Mouse (Mus musculus) embryo, embryonic 11.5 days (tissue): Measurements from ENCODE around the gene Pml.

ENCODE experiments used
- DNase-seq: peaks from one replicate; pipeline ENCODE4 v3.0.0-alpha.2; 2012; ENCODE audit warnings: low read depth, low spot score

Pml gene

DNA sequence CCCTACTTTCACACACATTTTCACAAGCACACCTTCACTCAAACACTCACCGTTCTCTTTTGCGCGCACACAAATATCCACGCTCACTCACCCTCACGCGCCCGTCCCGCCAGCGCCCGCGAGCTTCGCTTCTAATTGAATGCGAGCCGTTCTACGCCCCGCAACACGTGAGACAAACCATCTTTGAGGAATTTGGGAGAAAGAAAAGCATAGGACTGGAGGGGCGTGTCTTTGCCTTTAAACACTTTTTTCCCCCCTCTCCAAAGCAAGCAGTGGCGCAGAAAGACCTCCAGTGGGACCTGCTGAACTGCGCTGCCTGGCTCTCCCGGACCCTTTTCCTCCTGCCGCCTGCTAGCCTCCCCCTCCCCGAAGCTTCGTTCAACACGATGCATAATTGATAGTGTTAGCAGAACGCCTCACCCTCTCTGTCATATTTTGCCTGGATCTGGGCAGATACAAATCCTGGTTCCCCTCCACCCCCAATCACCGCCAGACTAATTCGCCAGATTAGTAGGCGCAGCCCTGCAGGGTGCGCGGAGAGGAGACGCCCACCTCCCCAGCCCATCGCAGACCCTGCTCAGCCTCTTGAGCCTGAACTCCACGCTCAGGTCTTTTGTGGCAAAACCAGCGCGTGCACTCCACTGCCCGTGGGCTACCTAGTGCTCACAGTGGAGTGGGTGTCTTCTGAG lies 47.6 kb downstream of the Pml start:
- DNase-seq, result no peak

DNA sequence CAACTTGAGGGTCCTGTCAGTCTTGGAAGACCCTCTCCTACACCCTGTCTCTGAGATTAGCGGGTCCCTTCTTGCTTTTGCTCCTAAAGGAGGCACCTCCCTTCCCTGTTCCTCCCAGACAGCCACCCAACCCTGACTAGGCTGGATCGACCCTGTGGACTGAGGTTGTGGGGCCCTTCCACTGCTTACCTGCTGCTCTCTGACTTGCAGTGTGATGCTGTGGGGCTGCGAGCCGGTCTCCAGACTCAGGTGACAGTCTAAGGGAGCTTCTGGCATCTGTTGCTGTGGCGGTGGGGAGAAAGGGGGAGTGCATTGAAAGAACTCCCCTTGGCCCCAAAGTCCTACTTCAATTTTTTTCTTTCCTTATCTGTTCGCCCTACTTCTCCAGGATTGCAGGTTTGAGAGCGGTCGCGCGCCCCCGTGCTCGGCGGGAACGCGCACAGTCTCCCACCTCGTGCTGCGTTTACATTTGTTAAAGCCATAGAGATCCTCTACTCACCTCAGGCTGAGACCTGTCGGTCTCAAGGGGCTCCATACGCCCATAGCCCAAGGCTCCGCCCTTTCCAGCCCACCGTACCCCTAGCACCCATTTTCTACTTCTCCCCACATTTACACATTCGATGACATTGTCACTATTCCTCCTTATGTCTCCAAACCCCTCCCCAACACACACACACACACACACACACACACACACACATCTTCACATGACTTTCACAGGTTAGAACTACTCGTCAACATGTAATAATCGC lies 48.3 kb downstream of the Pml start:
- DNase-seq, result no peak

DNA sequence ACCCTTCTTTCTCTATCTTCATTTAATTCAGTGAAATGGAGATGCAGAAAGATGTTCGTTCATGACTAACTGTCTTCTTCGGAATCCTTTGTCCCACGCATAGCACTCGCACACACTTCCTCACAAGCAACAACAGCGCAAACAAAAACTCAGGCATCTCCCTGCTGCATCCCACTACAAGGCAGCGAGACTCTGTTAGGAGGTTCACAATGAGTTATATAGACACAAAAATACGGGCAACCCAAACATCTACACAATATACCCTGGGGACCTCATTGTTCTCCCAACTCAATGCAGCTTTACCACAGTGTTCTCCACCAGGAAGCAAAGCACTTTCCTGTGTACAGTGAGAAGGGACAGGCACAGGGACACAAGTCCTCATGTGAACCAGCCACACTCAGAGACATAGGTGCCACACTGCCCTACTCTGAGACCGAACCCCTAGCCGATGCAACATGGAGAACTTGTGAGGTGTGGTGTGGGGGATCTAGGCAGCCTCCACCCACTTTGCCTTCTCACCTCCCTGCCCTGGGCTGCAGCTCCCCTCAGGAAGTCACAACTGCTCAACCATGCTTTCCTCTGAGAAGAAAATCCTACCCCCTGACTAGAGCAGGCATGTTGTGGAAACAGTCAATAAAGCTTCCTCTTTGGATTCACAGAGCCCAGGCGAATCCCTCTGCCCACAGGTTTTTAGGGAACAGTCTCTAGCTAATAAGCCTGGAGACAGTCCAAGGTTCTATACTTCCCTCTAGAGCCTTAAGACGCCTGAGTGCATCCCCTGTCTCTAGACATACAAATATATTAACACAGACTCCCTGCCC lies 49.1 kb downstream of the Pml start:
- DNase-seq, result no peak

DNA sequence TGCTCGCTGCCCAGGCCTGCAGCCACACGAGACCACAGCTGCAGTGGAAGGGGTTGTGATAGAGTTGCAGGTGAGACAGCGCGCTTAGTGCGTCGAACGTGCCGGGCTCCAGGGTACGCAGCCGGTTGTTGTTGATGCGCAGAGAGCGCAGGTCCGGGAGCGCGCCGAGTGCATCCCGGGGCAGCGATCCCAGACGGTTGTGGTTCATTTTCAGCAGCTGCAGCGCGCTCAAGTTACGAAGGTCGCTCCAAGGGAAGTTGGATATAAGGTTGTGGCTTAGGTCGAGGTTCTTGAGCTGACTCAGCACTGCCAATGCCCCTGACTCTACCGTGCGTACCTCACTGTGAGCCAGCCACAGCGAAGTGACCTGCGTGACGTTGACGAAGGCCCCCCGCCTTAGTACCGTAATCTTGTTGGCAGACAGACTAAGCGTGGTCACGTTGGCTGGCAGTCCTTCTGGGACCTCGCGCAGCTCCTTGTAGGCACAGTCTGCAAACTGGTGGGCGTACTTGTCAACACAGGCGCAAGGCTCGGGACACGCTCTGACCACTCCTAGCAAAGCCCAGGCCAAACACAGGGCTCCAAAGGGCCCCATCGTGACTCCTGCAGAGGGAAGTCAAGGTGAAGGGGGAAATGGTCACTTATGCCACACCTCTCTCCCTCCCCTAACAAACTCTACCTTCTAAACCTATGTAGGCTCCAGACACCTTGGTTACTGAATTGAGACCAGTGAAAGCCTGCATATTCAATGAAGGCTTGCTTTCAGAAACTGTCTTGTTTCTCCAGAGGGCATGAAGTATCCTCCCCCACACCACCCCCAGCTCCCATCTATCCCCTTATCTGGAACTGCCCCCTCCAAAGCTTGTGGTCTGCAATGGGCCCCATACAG lies 50.0 kb downstream of the Pml start:
- no peak for DNase-seq

DNA sequence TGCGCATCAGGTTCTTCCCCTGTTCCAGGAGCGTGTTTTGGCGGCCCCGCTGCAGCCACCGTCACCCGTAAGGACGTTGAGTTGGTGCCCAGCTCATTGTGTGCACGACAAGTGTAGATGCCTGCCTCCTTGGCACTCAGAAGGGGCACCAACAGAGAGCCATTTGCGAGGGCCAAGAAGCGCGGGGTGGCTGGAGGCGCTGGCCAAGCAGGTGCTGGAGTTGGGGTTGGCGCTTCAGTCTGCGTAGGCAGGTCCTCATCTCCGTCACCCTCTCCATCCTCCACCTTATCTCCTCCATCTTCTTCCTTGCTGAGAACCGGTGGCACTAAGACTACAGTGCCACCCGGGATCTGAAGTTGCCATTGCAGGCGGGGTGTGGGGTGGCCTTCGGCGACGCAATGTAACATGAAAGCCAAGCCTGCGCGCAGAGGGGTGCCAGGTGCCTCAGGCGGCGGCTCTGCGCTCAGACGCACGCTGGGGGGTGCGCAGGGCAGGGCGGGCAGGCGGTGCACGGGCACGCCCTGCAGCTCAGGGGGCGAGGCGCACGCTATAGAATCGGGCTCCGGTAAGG lies 50.7 kb downstream of the Pml start:
- DNase-seq, result no peak

DNA sequence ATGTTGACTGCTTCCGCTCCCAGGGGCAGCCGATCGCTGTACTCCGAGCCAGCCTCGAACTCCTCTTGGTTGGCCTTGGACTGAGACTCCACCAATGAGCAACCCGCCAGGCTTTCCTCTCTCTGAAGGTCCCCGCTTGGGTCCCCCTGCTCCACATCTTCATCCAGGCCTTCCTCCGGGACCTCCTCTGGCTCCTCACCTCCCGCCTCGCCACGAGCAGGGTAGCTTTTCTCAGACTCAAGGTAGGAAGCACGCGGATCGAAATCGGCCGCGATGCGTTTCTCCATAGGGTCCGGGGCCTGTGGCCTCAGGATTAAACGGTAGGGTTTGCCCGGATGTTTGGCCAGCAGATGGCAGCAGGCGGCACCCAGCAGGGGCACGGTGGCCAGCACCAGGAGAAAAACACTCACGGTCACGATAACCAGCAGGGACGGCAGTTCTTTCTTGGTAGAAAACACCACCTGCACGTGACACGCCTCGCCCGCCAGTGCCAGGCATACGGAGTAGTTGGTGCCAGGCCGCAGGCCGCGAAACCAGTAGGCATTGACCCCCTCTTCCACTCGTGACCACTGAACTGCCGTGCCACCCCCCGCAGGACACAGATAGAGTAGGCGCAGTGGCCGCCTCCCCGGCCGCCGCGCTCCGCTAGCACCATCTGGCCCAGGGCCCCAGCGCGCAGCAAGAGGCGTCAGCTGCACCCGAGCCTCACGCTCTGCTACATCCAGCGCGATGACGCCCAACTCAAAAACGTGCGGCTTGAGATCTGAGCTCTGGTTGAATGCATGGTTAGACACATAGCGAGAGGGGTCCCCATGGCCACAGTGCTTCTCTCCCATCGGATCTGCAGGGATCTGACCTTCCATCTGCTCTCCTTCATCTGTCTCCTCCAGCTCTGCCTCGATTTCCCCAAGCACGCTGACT lies 51.5 kb downstream of the Pml start:
- no peak for DNase-seq

DNA sequence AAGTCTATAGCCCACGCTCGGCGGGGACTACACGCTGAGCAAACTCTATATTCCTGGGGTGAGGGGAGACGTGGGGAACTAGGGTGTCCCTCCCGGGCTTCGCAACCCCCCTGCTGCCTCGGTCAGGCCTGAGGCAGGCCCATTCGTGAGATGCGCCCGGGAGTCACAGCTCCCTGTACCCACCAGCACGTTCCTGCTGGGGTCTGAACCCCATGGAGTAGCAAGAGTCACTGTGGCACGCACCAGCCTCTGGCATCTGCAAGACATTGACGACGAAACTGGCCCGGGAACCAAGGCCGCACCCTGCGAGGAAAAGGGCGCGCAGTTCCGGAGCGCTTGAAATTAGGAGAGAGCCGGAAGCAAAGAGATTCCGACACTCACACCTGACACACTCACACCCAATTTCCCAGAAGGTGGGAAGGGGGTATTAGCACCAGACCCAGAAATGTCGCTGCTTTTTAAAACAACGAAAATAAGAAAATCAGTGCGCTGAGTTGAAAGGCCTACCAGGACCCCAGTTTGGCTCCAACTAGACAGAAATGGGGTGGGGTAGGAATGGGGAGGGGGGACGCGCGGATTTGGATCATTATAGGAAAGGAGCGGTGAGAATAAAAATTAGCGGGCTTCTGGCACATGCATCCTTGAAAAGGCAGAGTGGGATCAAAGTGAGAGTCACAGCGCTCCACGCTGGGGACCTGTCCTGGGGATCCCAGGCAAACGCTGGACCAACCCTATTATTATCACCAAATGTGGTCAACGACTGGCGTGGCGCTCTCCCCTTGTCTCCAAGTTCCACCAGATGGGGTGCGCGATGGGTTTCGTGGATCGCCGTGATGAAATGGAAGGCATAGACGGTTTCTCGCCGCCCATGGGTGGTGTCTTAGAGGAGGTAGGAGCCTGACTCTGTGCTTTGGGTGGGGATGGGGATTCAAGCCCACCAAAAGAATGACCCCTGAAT lies 52.7 kb downstream of the Pml start:
- no peak for DNase-seq

DNA sequence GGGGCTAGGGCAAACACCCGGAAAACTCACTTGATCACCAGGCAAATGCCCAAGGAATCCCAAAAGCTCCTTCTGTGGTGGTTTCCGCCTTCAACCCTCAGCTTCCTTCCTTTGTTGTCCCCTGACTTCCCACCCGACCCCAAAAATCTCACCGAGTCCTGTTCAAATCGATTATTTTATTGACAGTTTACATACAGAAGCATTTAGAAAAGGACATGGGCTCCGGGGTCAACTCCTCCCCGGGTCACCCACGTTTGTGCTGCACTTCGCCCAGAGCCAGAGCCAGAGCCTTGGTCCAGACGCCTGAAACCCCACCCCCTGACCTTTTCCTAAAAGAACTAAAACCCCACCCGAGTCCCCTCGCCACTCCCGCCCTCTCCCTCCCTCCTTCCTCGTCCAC lies 53.4 kb downstream of the Pml start:
- DNase-seq, result no peak

DNA sequence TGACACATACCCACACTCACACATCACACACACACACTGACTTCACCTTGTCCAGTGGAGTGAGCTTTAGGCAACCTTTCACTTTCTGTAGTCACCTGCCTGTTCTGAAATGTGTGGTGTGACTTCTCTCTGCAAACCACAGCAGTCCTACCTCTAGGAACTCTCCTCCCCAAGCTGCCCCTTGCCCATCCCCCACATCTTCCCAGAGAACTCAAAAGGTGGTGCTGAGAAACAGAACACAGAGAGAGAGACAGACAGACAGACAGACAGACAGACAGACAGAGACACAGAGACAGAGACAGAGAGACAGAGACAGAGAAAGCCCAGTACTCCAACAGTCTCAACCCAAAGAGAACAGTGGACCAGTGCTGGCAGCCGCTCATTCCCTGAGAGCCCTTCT lies 53.9 kb downstream of the Pml start:
- DNase-seq, result no peak

DNA sequence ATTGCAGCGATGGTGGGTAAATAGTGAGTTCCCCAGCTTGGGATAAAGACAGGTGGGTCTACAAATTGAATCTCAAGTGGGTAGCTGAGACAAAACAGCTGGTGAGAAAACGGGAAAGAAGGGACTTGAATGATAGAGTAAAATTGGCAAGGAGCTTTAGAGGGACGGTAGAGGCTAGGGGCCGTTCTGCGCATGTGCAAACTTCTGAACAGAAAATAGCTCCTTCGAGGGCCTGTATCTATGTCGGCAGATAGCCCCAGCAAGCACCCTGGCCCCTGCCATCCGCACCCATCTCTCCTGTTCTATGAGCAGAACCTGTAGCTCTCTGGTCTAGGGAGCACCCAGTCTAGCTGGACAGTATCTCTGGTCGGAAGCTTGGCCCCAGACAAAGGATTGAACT lies 55.4 kb downstream of the Pml start:
- DNase-seq, result no peak

DNA sequence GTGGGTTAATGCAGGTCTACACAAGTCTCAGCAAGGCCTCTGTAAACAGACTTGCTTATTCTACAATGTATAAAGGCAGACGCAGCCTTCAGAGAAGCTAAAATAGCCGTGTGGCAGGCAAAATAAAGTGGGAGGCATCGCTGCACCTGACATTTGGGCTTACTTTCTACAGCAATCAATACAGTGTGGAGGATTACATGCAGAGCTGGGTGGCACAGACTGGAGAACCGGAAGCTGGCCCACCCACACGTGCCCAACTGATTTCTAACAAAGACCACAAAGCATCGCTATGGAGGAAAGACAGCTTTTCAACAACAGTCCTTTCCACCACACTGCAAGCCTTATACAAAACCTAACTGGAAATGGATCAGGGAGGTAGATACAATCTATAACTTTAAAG lies 65.1 kb downstream of the Pml start:
- DNase-seq, result no peak

DNA sequence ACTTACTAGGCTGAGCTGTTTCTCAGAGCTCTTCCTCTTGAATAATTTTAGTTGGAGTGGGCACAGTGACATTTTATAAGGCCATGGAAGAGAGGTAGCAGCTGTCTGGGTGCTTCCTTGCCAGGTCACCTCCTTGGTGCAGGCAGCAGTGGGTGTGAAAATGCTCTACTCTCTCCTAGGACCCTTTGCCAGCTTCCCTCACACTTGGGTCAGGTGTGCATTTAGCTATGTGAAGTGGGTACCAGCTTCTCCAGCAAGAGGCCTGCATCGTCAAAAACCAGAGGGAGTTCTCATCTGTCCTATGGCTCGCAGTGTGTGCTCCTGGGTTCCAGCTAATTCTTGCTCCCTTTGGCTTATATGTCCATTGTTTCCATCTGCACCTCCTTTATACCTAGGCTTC lies 70.2 kb downstream of the Pml start:
- DNase-seq, result no peak

DNA sequence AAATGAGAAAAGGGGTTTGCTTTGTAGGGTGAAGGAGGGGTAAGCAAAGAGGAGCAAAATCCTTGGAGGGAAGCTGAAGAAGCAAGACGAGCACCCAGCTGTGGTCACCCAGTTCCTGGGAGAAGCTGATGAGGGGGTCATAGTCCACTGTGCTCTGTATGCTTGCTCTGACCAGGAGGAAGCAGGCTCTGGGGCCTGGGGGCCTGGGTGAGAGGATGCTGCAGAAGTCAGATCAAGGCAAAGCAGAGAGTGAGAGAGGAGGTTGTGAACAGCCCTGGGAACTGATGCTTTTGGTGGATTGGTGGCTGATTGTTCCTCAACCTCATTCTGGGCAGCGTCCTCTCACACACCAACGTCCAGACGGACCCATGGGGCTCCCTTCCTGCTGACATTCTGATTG lies 72.4 kb downstream of the Pml start:
- no peak for DNase-seq

DNA sequence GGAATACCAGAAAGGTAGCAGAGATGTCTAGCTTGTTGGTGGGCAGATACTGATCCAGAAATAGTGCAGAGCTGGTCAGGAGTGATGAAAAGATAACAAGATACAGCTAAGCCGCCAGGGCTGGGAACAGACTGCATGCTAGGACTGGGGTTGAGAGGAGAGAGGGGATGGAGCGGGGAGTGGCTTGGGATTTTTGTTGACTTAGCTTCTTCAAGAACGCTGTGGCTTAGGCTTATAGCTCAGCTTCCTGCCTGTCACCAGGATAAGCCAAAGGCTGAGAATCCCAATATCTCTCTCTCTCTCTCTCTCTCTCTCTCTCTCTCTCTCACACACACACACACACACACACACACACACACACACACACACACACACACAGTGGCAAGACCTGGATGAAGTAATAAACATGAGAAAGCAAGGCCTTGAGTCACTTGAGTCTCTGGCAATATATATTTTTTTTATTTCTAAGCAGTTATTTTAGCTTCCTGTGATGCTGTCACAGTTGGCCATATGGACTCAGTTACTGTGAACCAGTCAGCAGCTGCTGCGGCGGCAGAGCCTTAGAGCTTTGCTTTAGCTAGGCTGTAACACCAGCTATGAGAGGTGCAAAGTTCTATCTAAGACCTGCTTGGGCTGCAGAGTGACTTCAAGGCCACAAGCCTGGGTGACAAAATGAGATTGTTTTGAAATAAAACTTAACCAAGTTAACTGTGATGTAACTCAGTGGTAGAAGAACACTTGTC lies 73.7 kb downstream of the Pml start:
- no peak for DNase-seq

DNA sequence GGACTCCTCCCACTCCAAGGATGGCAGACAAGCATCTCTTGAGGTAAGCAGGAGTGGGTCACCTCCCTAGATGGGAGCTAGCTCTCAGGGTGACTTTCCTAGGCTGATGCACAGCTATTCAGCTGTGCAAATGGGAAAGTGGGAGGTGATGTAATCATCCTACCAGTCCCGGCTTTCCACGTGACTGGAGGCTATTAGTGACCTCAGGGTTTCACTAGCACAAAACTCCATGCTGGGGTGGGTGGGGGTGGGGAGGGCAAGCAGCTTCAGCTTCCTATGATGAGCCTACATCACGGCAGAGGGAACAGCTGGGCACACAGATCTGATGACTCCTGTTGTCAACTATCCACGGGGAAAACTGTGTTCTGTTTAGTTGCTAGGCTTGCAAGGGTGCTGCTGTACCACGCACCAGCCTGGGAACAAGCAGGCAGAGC lies 74.8 kb downstream of the Pml start:
- DNase-seq, result no peak

DNA sequence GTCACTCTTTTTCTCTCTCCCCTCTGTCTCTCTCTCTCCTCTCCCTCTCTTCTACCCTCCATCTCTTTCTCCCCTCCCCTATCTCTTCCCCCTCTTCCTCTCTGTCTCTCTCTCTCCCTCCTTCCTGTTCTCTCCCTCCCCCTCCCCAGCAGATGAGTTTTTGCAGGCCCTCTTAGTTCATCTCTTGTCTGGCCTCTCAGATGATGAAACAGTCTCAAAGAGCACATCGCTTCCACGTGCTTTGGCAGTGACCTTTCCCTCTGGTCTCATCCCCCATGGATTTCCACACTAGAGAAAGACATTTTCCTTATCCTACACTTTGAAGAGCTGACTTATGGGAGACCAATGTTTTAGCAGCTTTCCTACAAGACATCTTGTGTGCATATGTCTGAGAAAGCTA lies 76.7 kb downstream of the Pml start:
- DNase-seq, result no peak

DNA sequence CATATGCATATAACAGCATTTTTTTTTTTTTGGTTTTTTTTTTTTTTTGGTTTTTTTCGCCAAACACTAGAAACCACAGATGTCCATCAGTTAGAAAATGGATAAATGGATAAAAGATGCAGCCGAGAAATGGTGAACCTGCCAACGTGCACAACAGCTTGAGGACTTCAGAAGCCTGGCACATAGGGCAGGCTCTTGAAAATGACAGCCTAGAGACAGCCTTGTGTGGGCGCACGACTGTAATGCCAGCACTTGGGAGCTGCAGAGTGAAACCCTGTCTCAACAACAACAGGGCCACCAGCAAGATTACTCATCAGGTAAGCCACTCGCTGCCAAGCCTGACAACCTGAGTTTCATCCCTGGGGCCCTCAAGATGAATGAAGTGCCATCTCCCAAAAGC lies 80.2 kb downstream of the Pml start:
- no peak for DNase-seq

DNA sequence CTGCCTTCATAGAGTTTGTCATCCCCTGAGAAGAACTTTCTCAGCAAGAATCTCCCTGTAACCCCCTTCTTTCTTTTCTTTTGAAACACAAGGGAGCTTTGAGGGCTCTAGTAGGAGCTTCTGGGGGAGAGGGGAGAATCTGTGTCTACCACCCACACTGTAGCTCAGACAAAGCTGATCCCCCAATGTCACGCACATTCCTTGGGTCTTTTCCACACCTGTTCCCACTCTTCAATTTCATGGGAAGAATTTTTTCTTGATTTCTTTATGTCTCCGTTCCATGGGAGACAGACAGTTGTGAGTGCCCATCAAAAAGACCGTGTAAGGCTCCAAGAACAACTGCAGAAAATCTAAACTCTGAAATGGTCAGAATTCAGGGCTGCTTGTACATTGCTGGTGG lies 80.7 kb downstream of the Pml start:
- no peak for DNase-seq
